Mouse (Mus musculus): ENCODE measurements around the gene Gnb5. TPM values are rescaled to one million over a fixed set of nuclear protein-coding genes. Genes with fewer than 3 reads are reported as not detected.
A peak's percentile ranks its signal among the peaks of the same experiment; 100 is the strongest.
"Not testable (repeated sequence)": the region's sequence is repeated elsewhere in the genome, so short reads cannot be mapped to it uniquely, and the experiment has no call there.

The Gnb5 gene
- total RNA-seq, 2 experiments from 2014 or later, result 21.9 to 24.9 TPM

GRCm38 (mm10) chr9:75357087-75357654 is 51.1 kb downstream of the Gnb5 start:
- DNase-seq, result no peak

- DNase-seq, result peak; percentile 76 to 95
Observed at GRCm38 (mm10) chr9:75361699-75362098, 55.6 kb downstream of the Gnb5 start.

GRCm38 (mm10) chr9:75362201-75362600 is 56.1 kb downstream of the Gnb5 start:
- DNase-seq, result no peak

GRCm38 (mm10) chr9:75363001-75363400 is 56.9 kb downstream of the Gnb5 start:
- DNase-seq, result peak; percentile 25 to 64

- DNase-seq, result not testable (repeated sequence)
Observed at GRCm38 (mm10) chr9:75363702-75364101, 57.6 kb downstream of the Gnb5 start.

GRCm38 (mm10) chr9:75365195-75365594 is 59.1 kb downstream of the Gnb5 start:
- no peak for DNase-seq

GRCm38 (mm10) chr9:75366191-75366590 is 60.1 kb downstream of the Gnb5 start:
- no peak for DNase-seq

- DNase-seq, result no peak
Observed at GRCm38 (mm10) chr9:75368779-75369178, 62.7 kb downstream of the Gnb5 start.

- no peak for DNase-seq
Observed at GRCm38 (mm10) chr9:75375606-75376005, 69.5 kb downstream of the Gnb5 start.

- DNase-seq, result no peak
Observed at GRCm38 (mm10) chr9:75376428-75376827, 70.3 kb downstream of the Gnb5 start.

GRCm38 (mm10) chr9:75378774-75379173 is 72.7 kb downstream of the Gnb5 start:
- no peak for DNase-seq

GRCm38 (mm10) chr9:75382825-75383224 is 76.7 kb downstream of the Gnb5 start:
- no peak for DNase-seq

- no peak for DNase-seq
Observed at GRCm38 (mm10) chr9:75383785-75384184, 77.7 kb downstream of the Gnb5 start.

GRCm38 (mm10) chr9:75384337-75384962 is 78.4 kb downstream of the Gnb5 start:
- no peak for DNase-seq

GRCm38 (mm10) chr9:75385218-75385974 is 79.3 kb downstream of the Gnb5 start:
- no peak for DNase-seq

GRCm38 (mm10) chr9:75393251-75393650 is 87.2 kb downstream of the Gnb5 start:
- no peak for DNase-seq

Other genes with a start within 250 kb of the Gnb5 start
- gene Myo5a, start 235.3 kb upstream of the Gnb5 start, total RNA-seq (2021), result 10 to 100 TPM in 1 of 2 experiments, 1 to 10 TPM in 1; 8.7 to 12.2 TPM
- gene Myo5c, start 74.3 kb upstream of the Gnb5 start, total RNA-seq (2021), result 1 to 10 TPM; 3.3 to 4.1 TPM
- gene Bcl2l10, start 41.5 kb downstream of the Gnb5 start, total RNA-seq (2021), result under 1 TPM in 1 of 2 experiments, not detected in 1; 0.23 TPM
- 10 to 100 TPM; 26.0 to 26.2 TPM for gene Mapk6, start 103.7 kb downstream of the Gnb5 start, total RNA-seq (2021)
- 10 to 100 TPM; 16.7 to 20.4 TPM for gene Leo1, start 135.2 kb downstream of the Gnb5 start, total RNA-seq (2021)

Data from heart, adult 18-20 months (tissue).